Mouse (Mus musculus) heart, embryonic 10.5 days (tissue): Measurements from ENCODE around the gene Slc32a1. TPM values are rescaled to one million over a fixed set of nuclear protein-coding genes. Genes with fewer than 3 reads are reported as not detected.

Experiments used
- DNase-seq: peaks from one replicate; pipeline ENCODE4 v3.0.0-alpha.2; 2017; ENCODE audit warnings: low spot score
- H3K27ac ChIP-seq: fragments of 300-500 bp; sonication (generic); 2 replicates; pipeline ENCODE4 v1.5.1; 2016; ENCODE audit warnings: mild to moderate bottlenecking
- H3K27me3 ChIP-seq: fragments of 300-500 bp; sonication (generic); 2 replicates; pipeline ENCODE4 v1.6.1; 2016; ENCODE audit warnings: mild to moderate bottlenecking; ENCODE audit not compliant: poor library complexity, insufficient read depth, severe bottlenecking
- H3K36me3 ChIP-seq: fragments of 300-500 bp; sonication (generic); 2 replicates; pipeline ENCODE4 v1.6.1; 2016; ENCODE audit warnings: mild to moderate bottlenecking, moderate library complexity
- H3K4me1 ChIP-seq: fragments of 300-500 bp; sonication (generic); 2 replicates; pipeline ENCODE4 v1.6.1; 2016; ENCODE audit warnings: mild to moderate bottlenecking
- H3K4me3 ChIP-seq: fragments of 300-500 bp; sonication (generic); 2 replicates; pipeline ENCODE4 v1.5.1; 2016; ENCODE audit warnings: mild to moderate bottlenecking, moderate library complexity
- H3K9me3 ChIP-seq: fragments of 300-500 bp; sonication (generic); 2 replicates; pipeline ENCODE4 v1.6.1; 2016; ENCODE audit warnings: mild to moderate bottlenecking, moderate library complexity
- WGBS: fragments of 180-500 bp; shearing (Covaris S2); methylation state at CpG from one replicate; pipeline ENCODE4 v1.1.7; 2016; 5-methylcytosine and 5-hydroxymethylcytosine counted together
- microRNA counts: library from miRNA; unstranded; fragments of <30 nt; microRNA quantifications from one replicate; lab custom pipeline; 2017
- microRNA-seq: library from miRNA; unstranded; fragments of <30 nt; microRNA quantifications from one replicate; pipeline ENCODE4, GENCODE M21; 2017
- polyA plus RNA-seq: library from polyadenylated mRNA; unstranded; fragments of >200 nt; fragmentation: Nextera tagmentation; extraction: Ambion mirVana; gene quantifications from 2 replicates; pipeline ENCODE4 v1.2.1, GENCODE M21; 2016

The Slc32a1 gene
- polyA plus RNA-seq, 1 experiment from 2014 or later = not detected

- H3K4me3 ChIP-seq = no peak overlapping the region
- H3K27ac ChIP-seq = no peak overlapping the region
- no peaks in the 10 kb centered on the region for H3K9me3 ChIP-seq
- DNase-seq = no peak
- WGBS = 54% methylated on average over 7 of the region's 7 CpGs
- 0 out of 2 replicates have a peak, but pooled peaks cover 5% of the 10 kb centered on the region for H3K27me3 ChIP-seq
- H3K4me1 ChIP-seq = peaks cover 6% of the 10 kb centered on the region
- H3K36me3 ChIP-seq = no peaks in the 10 kb centered on the region
Observed at GRCm38 (mm10) chr2:158651159-158651908, 40.8 kb downstream of the Slc32a1 start.

GRCm38 (mm10) chr2:158652985-158653384 lies 42.4 kb downstream of the Slc32a1 start:
- H3K27me3 ChIP-seq = 0 out of 2 replicates have a peak, but pooled peaks cover 5% of the 10 kb centered on the region

GRCm38 (mm10) chr2:158654717-158655116 lies 44.1 kb downstream of the Slc32a1 start:
- no peak for DNase-seq

More at GRCm38 (mm10) chr2:158652985-158653384, 42.4 kb downstream of the Slc32a1 start:
- Histone ChIP-seq H3K27ac (no peak overlapping the region), H3K9me3 (no peaks in the 10 kb centered on the region; the same call in 1 of the 2 replicates), H3K4me3 (no peak overlapping the region), H3K4me1 (peaks cover 6% of the 10 kb centered on the region), H3K36me3 (no peaks in the 10 kb centered on the region)
- DNase-seq = peak; percentile 85
- 11% methylated on average over 4 of the region's 4 CpGs for WGBS

GRCm38 (mm10) chr2:158655806-158656205 lies 45.2 kb downstream of the Slc32a1 start:
- no peak for DNase-seq
- Histone ChIP-seq H3K27me3 (no peaks in the 10 kb centered on the region), H3K36me3 (no peaks in the 10 kb centered on the region), H3K27ac (no peak overlapping the region), H3K4me3 (no peak overlapping the region), H3K9me3 (no peaks in the 10 kb centered on the region; the same call in 1 of the 2 replicates), H3K4me1 (peaks cover 6% of the 10 kb centered on the region)
- WGBS = 72% methylated on average over 4 of the region's 4 CpGs

More at GRCm38 (mm10) chr2:158654717-158655116, 44.1 kb downstream of the Slc32a1 start:
- peaks cover 6% of the 10 kb centered on the region for H3K4me1 ChIP-seq
- WGBS = 66% methylated on average over 9 of the region's 9 CpGs
- no peak overlapping the region for H3K27ac ChIP-seq
- H3K9me3 ChIP-seq = no peaks in the 10 kb centered on the region; the same call in 1 of the 2 replicates
- H3K4me3 ChIP-seq = no peak overlapping the region
- H3K36me3 ChIP-seq = no peaks in the 10 kb centered on the region
- no peaks in the 10 kb centered on the region for H3K27me3 ChIP-seq

- Histone ChIP-seq H3K4me3 (no peak overlapping the region), H3K4me1 (no peaks in the 10 kb centered on the region), H3K9me3 (no peaks in the 10 kb centered on the region; the same call in 1 of the 2 replicates), H3K36me3 (no peaks in the 10 kb centered on the region), H3K27ac (no peak overlapping the region), H3K27me3 (no peaks in the 10 kb centered on the region)
- DNase-seq = no peak
- 49% methylated on average over 6 of the region's 6 CpGs for WGBS
Observed at GRCm38 (mm10) chr2:158658822-158659221, 48.3 kb downstream of the Slc32a1 start.

GRCm38 (mm10) chr2:158659346-158659745 lies 48.8 kb downstream of the Slc32a1 start:
- Histone ChIP-seq H3K36me3 (no peaks in the 10 kb centered on the region), H3K27ac (no peak overlapping the region), H3K4me1 (no peaks in the 10 kb centered on the region), H3K9me3 (no peaks in the 10 kb centered on the region; the same call in 1 of the 2 replicates), H3K27me3 (peaks cover under 1% of the 10 kb centered on the region; the same call in 1 of the 2 replicates), H3K4me3 (no peak overlapping the region)
- no peak for DNase-seq
- WGBS = 62% methylated on average over 3 of the region's 3 CpGs

- Histone ChIP-seq H3K36me3 (no peaks in the 10 kb centered on the region), H3K27me3 (peaks cover 58% of the 10 kb centered on the region), H3K27ac (no peak within 1 kb of the TSS), H3K9me3 (no peaks in the 10 kb centered on the region), H3K4me3 (no peak within 1 kb of the TSS), H3K4me1 (peaks cover 42% of the 10 kb centered on the region)
- DNase-seq = no peak
- 66% methylated on average over 4 of the region's 4 CpGs for WGBS
Observed at GRCm38 (mm10) chr2:158665098-158665497, 54.5 kb downstream of the Slc32a1 start, which contains the start of gene Ppp1r16b. TSS of gene Ppp1r16b (plus strand) at chr2:158665398.

MicroRNA genes within 50 kb of the gene (microRNA counts, 519-probe panel; counts per million panel counts)
- microRNA mmu-miR-3474 (lab: Ali Mortazavi, UCI) = not detected

Small RNA genes within 50 kb of the gene (microRNA-seq; reads per million reads assigned to microRNA genes)
- gene Mir3474 = 3.5 reads per million, percentile 8 among the genes with 10 or more reads in this experiment

Other genes starting within 250 kb of the Slc32a1 start
- 1.7 and 6.7 TPM in 2 replicates for gene Snhg11, start 235.1 kb upstream of the Slc32a1 start, polyA plus RNA-seq
- 11.8 and 12.6 TPM in 2 replicates for gene Ralgapb, start 200.9 kb upstream of the Slc32a1 start, polyA plus RNA-seq
- gene Adig, start 108.2 kb upstream of the Slc32a1 start, polyA plus RNA-seq = not detected in 2 replicates
- gene Arhgap40, start 98.0 kb upstream of the Slc32a1 start, polyA plus RNA-seq = not detected in 2 replicates
- gene Actr5, start 14.1 kb downstream of the Slc32a1 start, polyA plus RNA-seq = 8.5 and 12.7 TPM in 2 replicates
- gene Ppp1r16b, start 54.6 kb downstream of the Slc32a1 start, polyA plus RNA-seq = 4.1 and 4.7 TPM in 2 replicates
- 56.7 and 61.7 TPM in 2 replicates for gene Fam83d, start 157.3 kb downstream of the Slc32a1 start, polyA plus RNA-seq
- gene Dhx35, start 184.0 kb downstream of the Slc32a1 start, polyA plus RNA-seq = 14.9 and 16.5 TPM in 2 replicates